Mouse (Mus musculus): ENCODE data around the gene Mki67.

Gene Mki67

DNA sequence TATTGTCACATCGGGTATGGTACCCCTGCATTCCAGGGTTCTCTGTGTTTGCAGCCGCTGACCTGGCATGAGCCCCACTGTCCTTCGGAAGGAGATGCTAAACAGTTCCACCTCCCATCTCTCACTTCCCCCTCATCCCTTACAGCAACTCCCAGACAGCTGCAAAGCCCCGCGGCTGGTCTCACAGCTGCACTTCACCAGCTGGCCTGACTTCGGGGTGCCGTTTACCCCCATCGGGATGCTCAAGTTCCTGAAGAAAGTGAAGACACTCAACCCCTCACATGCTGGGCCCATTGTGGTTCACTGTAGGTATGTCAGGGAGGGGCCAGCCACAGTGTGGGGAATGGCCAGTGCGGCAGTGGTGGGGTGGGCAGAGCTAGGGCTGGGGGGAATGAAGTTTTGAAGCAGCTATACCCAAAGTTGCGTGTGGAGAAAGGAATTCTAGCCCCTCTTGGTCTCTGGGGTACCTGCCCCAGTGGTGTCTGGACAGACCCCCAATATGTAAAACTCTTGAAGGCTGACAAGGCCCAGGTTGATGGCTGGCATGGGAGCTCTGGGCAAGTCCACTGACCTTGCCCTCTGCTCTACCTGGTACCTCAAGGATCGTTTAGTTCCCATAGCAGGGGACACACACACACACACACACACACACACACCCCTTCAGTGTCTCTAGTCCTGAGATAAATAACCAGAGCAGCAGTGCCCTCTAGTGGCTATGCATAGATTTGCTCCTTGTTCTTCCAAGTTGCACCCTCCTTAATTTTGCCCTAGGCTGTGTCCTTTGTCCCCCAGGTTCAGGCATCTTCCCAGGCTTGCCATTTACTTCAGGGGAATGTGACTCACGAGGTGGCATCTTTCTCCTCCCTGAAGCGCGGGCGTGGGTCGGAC, 47.1 kb downstream of the Mki67 start:
- DNase-seq (ENCODE audit: low read depth) = no peak

DNA sequence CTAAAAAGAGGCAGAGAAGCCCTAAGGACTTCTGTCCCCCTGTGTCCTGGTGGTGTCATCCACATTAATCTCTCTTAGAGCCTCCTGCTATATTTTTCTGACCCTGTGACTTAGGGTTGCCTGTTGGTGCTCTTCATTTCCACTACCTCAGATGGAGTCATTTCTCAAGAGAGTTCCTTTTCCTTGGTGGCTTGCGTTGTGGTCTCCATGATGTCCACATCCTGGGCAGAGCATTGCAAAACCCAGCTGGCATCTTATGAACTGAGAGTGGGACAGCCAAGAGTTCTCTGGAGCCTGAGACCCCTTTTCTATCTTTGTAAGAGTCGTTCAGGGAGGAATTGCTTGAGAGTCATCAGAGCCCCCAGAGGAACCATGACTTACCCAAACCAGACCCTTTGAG, 49.8 kb downstream of the Mki67 start:
- DNase-seq (ENCODE audit: low read depth) = no peak

DNA sequence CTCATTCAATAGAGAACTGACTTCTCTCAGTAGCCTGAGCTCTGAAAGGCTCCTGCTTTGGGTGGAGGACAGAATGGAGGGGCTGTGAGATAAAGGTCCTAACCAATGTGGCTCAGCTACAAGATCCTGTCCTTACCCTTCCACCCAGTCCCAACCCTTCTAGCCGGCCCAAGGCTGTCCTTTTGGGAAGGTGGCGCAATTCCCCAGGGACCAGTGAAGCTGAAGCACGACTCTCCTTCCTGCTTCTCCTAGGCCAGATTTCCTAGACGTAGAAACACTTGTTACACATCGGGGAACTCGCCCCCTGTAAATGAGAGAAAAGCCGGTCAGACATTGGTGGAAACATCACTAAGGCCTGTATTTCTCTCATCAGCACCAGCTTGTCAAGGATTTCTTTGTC, 52.0 kb downstream of the Mki67 start:
- no peak for DNase-seq (ENCODE audit: low read depth)

DNA sequence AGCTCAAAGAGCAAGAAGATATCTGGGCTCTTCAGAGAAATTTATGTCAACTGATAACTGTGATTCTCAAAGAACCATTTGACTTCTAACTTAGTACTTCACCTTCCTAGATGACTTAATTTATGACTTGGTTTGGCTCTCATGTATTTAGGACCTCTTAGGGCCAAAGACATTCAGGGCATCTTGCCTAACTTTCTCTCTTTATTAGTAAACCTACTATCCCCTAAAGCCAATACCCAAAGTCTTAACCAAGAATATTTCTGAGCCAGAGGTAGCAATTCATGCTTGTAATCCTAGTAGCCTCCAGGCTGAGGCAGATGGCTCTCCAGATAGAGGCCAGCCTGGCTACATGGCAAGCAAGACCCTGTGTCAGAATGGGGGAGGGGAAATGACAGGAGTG, 55.8 kb downstream of the Mki67 start:
- DNase-seq (ENCODE audit: low read depth) = no peak

DNA sequence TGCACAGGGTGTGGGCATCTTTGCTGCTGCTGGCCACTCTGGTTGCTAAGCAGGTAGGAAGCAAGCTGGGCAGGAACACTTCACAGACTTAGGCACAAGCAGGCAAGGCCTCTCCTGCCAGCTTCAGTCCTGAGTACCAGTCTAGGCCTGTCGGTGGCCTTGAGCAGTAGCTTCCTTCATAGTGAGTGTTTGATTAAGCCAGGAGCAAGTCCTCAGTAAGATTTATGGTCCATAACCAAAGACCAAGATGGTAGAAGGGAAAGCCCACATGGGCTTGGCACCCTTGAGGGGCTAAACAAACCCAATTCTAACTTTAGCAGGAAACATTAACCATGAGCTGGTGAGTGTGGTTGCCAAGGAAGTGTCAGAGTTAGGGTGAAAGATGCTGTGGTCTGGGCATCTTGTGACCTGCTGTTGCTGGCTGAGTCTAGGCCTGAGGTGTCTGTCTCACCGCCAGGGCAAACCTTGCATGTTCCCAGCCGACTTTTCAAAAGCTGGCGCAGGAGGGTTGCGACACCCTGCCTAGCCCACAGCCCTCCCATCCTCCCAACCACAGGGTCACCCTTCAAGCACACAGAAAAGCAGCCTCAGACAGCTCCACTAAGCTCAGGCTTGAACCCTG, 56.7 kb downstream of the Mki67 start:
- no peak for DNase-seq (ENCODE audit: low read depth)

DNA sequence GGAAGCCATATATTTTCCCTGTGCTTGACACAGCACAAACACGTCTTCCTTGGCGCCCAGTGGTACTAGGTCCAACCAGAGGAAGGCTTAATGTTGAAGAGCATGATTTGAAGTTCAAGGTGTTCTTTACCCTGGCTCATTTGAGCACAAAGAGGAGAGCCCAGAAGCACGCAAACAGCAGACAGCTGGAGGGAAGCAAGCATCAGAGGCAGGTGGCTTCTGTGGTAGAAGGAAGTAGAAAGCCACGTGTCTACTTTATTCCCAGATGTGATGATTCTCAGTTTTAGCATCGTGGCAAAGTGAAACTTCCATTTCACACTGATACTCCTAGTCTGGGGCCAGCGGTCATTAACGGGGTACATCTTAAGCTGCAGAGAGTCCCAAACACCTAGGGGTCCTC, 58.0 kb downstream of the Mki67 start:
- DNase-seq (ENCODE audit: low read depth) = no peak

DNA sequence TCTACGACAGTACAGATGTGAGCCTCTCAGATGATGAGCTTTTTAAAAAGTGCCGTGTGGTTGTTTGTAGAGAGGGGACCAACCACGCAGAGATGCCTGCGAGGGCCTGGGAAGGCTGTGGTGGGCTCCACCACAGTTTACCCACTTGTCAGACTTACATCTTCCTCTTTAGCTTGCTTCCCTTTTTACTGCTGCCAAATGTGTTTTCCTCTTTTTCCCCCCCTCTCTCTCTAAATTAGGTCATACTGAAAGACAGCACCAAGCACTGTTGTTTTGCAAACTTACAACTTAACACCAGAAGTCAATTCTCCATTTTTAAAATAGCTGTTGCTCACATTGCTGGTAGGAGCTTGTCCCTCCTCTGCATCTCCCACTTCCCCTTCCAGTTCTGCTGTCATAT, 61.0 kb downstream of the Mki67 start:
- no peak for DNase-seq (ENCODE audit: low read depth)

DNA sequence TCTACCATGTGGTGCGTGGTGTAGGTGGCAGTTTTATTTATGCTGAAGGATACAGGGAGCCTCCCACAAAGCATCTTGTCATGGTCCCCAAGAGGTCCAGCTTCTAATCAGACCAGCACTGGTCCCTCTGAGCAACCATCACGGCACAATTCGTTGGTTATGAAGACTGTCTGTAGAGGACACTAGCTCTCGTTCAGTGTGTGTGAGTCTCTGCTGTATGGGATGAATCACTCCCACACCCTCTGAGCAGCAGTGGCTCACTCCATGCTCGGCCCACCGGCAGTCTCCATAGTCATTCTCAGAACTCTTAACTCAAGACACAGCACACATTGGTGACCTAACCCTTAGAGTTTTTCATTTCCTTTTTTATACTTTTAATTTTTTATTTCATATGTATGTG, 61.9 kb downstream of the Mki67 start:
- no peak for DNase-seq (ENCODE audit: low read depth)

DNA sequence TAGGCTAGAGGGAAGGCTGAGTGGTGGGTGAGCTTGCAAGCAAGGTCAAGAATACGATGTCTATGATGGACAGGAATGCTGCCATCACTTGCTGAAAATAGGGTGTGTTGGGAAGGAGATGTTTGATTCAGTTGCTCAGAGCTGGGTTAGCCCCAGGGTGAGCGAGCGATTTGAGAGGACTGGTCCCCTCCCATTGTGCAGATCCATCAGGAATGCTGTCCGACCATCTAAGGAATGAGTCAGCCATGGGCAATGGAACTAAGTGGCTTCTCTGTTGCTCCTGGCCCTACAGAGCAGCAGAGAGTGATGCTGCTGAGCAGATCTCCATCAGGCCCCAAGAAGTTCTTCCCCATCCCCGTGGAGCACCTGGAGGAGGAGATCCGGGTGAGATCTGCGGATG, 62.6 kb downstream of the Mki67 start:
- DNase-seq (ENCODE audit: low read depth) = no peak

DNA sequence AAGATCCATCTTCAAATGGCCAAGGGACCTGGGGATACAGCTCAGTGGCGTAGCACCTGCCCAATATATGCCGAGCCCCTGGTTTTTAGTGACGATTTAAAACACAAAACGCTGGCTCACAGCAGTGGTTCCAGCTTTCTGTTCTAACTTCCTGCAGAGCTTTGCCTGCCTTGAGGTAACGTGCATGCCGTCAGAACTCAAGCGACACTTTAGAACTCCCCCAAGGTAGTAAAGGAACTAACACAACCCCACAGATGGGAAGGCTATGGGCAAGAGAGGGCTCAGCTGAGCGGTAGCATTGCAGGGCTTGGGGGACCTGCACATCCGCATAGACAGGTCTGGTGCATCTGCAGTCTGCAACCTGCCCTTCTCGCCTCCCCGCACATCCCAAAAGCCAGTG, 63.4 kb downstream of the Mki67 start:
- no peak for DNase-seq (ENCODE audit: low read depth)

DNA sequence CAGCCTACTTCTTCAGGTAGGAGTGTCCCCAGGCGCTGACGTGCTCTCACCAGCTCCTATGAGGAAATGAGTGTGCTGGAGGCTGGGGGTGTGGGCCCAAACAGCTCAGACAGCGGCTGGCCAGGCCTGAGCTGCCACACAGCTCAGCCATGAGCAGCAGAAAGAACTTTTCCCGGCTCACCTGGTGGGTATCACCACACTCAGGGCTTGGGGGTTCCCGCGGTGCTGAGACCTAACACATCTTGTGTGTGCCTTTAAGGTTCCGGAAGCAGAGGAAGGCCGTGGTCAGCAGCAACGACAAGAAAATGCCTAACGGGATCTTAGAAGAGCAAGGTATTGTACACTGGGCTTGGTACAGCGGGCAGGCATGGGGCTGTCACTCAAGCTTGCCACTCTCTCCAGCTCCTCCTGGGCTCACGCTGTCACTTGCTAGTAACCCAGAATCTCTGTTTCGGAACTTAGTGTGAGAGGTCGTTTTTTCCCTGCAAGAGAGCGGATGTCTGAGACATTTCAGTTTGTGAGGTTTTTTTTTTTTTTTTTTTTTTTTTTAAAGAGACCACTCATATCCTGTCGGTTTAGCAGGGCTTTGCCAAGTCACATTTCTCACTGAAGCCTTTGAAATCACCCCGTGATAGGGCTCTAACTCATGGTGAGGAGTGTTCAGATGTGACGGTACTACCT, 64.2 kb downstream of the Mki67 start:
- no peak for DNase-seq (ENCODE audit: low read depth)

DNA sequence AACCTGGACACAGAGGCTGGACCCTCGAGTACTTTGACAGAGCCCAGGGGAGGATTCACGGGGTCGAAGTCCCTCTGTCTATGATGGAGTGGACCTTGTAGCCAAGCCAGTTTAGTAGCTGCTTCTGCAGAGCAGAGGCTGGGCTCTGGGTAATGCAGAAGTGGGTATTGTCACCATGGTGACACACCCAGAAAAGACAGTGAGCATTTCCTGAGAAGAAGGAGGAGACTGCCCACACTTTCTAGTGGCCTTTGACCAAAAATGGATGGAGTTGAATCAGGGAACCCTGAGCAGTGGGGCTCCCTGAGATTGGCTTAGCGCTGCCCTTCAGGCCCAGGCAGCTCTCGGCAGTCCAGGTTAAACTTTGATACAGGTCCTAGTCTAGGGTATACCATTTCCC, 66.1 kb downstream of the Mki67 start:
- no peak for DNase-seq (ENCODE audit: low read depth)

DNA sequence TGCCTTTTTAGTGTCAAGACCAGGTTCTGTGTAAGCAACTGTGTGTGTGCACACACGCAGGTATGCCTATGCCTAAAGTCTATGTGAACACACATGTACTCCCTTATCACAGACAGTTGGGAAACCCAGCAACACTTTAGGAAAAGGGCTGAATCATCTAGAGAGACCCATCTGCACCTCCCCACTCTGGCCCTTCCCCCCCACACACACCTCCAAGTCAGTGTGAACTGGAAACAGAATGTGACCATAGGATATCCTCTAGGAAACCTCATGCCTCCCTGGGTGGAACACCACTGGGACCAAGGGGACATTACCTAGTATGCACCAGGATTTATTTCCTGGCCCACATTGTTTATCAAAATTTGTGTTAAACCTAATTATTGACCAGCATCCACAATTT, 66.9 kb downstream of the Mki67 start:
- no peak for DNase-seq (ENCODE audit: low read depth)

DNA sequence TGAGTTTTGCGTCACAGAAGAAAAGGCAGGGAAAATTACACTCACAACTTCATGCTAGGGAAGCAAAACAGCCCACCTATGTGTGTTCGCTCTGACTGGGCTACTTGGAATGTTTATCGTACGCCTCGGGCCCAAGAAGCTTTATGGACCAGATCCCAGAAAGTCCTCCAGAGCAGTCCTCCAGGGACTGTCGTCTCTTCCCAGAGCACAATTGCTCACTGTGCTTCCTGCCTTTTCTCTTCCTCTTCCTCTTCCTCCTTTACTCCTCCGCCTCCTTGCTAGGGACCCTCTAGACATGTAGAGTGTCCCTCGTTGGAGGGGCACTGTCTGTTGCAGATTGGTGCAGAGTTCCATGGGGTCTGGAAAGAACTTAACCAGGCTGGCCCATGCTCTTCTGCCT, 67.3 kb downstream of the Mki67 start:
- DNase-seq (ENCODE audit: low read depth) = no peak

DNA sequence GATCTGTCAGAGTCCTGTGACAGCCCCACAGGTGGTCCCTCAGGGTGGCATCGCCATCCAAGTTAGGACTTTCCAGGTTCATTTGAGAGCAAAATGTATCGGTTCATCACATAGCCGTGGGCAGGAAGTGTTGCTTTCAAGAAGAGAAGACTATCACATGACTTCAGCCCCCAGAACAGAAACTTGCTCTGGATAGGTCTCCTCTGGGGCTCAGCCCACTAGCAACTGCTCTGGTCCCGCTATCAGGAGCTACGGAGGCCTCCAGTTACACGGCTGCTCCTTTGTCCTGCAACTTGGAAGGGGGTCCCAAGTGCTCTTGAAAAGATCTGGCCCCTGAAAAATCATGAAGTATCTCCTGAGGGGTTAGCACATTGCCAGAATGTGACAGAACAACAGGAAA, 69.2 kb downstream of the Mki67 start:
- DNase-seq (ENCODE audit: low read depth) = no peak

DNA sequence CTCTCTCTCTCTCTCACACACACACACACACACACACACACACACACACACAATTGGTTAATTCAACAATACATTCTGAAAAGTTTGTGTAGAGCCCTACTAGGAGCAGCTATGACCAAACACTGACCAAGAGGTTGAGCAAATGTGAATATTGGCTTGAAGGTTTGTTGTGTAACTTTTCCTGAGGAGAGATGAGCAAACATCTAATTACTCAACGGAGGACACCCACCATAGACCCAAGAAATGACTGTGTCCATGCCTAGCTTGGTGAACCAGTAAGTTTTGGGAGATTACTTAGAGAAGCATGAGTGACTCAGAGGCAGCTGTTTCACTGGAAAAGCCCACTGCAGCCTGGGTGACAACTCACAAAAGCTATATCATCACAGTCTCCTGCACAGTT, 71.7 kb downstream of the Mki67 start:
- DNase-seq (ENCODE audit: low read depth) = no peak

DNA sequence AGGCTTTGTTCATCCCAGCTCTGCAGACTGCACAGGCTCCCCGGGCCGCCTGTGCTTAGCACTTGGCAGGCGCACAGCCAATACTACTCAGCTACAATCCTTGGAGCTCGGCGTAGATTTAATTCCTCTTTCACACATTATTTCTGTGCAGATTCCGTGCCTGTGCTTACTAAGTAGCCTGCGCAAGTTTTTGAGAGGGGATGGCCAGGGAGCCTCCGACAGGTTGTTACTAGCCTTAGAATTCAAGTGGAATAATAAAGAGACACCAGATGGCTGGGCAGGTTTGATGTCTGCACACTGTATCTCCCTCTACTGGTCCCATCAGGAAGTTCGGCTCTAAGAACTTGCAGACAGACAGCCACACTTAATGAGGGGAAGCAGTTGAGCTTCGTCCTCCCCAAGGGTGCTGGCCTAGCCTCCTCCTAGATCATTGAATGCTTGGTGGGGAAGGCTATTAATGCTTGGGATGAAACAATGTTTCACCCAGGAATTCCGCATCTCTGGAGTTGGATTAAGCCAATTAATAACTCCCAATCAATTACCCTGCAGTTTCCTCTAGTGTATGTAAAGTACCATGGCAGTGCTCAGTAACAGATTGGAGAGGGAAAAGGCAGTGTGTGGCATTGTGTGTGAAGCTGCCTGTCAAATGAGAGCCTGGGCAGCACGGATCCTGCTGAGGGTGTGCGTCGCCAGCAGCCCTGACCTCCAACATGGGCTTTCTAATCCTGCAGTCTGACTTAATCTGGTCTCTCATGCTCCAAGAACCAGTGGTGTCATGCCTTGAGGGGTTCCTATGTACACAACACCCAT, 74.3 kb downstream of the Mki67 start:
- DNase-seq (ENCODE audit: low read depth) = no peak
